In the genomic region with DNA sequence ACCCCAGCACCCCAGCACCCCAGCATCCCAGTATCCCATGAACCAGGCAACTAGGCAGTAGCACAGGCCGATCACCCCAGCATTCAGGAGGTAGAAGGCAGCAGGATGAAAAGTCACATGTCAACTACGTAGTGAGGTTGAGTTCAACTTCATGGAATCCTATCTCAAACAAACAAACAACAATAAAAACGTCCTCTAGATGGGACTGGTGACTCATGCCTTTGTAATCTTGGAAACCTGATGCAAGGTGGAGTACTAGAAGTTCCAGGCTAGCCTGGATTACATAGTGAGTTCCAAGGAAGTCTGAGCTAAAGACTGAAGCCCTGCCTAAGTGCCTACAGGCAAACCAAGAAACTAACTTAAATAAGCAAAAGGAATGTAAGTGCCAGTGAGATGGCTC, we compare ENCODE assay signal across 21 mouse cellular contexts. TPM values are rescaled to one million over a fixed set of nuclear protein-coding genes. Genes with fewer than 3 reads are reported as not detected.
"Had no signal": no experiment of that assay in that cellular context is flagged by ENCODE, and none has a peak within 500 bp of the region (broad histone marks: within the 10 kb centered on the region; RNA-seq: fewer than 3 reads in every experiment).

No protein-coding gene starts in this region.

- DNase-seq: kidney, adult 18-20 months; kidney, adult 9 months; kidney, postnatal 14 days; kidney, postnatal 4 days; layer of hippocampus, postnatal 36 days; lung, adult 18-20 months; lung, postnatal 10 days; lung, postnatal 36 days; thymus, postnatal 25 days had no signal

- H3K27me3 ChIP-seq: liver, embryonic 15.5 days; lung, embryonic 15.5 days; midbrain, embryonic 15.5 days; neural tube, embryonic 12.5 days; neural tube, embryonic 15.5 days had no signal

- H3K27ac ChIP-seq: layer of hippocampus, adult 2 months; left cerebral cortex, adult 2 months; liver, embryonic 12.5 days; liver, embryonic 15.5 days; lung, embryonic 15.5 days; midbrain, embryonic 10.5 days; midbrain, embryonic 15.5 days; neural tube, embryonic 12.5 days; neural tube, embryonic 15.5 days had no signal

- H3K4me2 ChIP-seq: liver, embryonic 12.5 days; liver, embryonic 15.5 days; lung, embryonic 15.5 days; midbrain, embryonic 15.5 days; neural tube, embryonic 12.5 days; neural tube, embryonic 15.5 days had no signal

- ATAC-seq: liver, embryonic 12.5 days; midbrain, embryonic 15.5 days had no signal

- H3K36me3 ChIP-seq: liver, embryonic 12.5 days; liver, embryonic 15.5 days; lung, embryonic 15.5 days; midbrain, embryonic 10.5 days; midbrain, embryonic 15.5 days; neural tube, embryonic 12.5 days; neural tube, embryonic 15.5 days had no signal

- H3K9me3 ChIP-seq: liver, embryonic 15.5 days; lung, embryonic 15.5 days; midbrain, embryonic 15.5 days; neural tube, embryonic 15.5 days had no signal

- H3K4me3 ChIP-seq: layer of hippocampus, adult 2 months; left cerebral cortex, adult 2 months; liver, embryonic 12.5 days; liver, embryonic 15.5 days; lung, embryonic 15.5 days; megakaryocyte, embryonic 14.5 days; midbrain, embryonic 10.5 days; midbrain, embryonic 15.5 days; neural tube, embryonic 12.5 days; neural tube, embryonic 15.5 days had no signal

- H3K4me1 ChIP-seq: liver, embryonic 12.5 days; lung, embryonic 15.5 days; midbrain, embryonic 10.5 days; midbrain, embryonic 15.5 days; neural tube, embryonic 12.5 days; neural tube, embryonic 15.5 days had no signal

- H3K9ac ChIP-seq: liver, embryonic 12.5 days; liver, embryonic 15.5 days; lung, embryonic 15.5 days; midbrain, embryonic 15.5 days; neural tube, embryonic 12.5 days; neural tube, embryonic 15.5 days had no signal

RNA-seq across cellular contexts. Expression of gene Cidec, which starts 4.7 kb away (rescaled TPM):
- polyA plus RNA-seq: kidney, embryonic 16.5 days; limb, embryonic 11.5 days; liver, embryonic 12.5 days; liver, embryonic 15.5 days; lung, embryonic 15.5 days; midbrain, embryonic 10.5 days; midbrain, embryonic 15.5 days; neural tube, embryonic 12.5 days; neural tube, embryonic 15.5 days had no signal
